Mouse (Mus musculus): ENCODE results near the gene Klf7.

Gene Klf7

GRCm38 (mm10) chr1:64061488-64061887 is 60.6 kb downstream of the Klf7 start:
- DNase-seq: no peak

- DNase-seq: no peak
These were observed 61.2 kb downstream of the Klf7 start for GRCm38 (mm10) chr1:64060699-64061454.

- DNase-seq: peak; percentile 47 to 49
These were observed 62.0 kb downstream of the Klf7 start for GRCm38 (mm10) chr1:64060116-64060515.

- no peak for DNase-seq
These were observed 65.5 kb downstream of the Klf7 start for GRCm38 (mm10) chr1:64056541-64056940.

GRCm38 (mm10) chr1:64055978-64056377 is 66.1 kb downstream of the Klf7 start:
- DNase-seq: no peak

- no peak for DNase-seq
These were observed 66.9 kb downstream of the Klf7 start for GRCm38 (mm10) chr1:64055210-64055609.

GRCm38 (mm10) chr1:64052069-64052750 is 69.9 kb downstream of the Klf7 start:
- DNase-seq: peak in 1 of 2 experiments; percentile 19

GRCm38 (mm10) chr1:64048567-64048966 is 73.5 kb downstream of the Klf7 start:
- DNase-seq: no peak

GRCm38 (mm10) chr1:64046802-64047156 is 75.3 kb downstream of the Klf7 start:
- no peak for DNase-seq

GRCm38 (mm10) chr1:64046087-64046801 is 75.8 kb downstream of the Klf7 start:
- DNase-seq: no peak

GRCm38 (mm10) chr1:64044577-64044976 is 77.5 kb downstream of the Klf7 start:
- DNase-seq: no peak

GRCm38 (mm10) chr1:64040831-64041383 is 81.2 kb downstream of the Klf7 start:
- peak; percentile 42 to 70 for DNase-seq

- DNase-seq: no peak
These were observed 81.9 kb downstream of the Klf7 start for GRCm38 (mm10) chr1:64040061-64040686.

GRCm38 (mm10) chr1:64038343-64038742 is 83.7 kb downstream of the Klf7 start:
- DNase-seq: no peak

- no peak for DNase-seq
These were observed 84.3 kb downstream of the Klf7 start for GRCm38 (mm10) chr1:64037800-64038199.

GRCm38 (mm10) chr1:64036881-64037452 is 85.1 kb downstream of the Klf7 start:
- DNase-seq: no peak

GRCm38 (mm10) chr1:64035804-64036203 is 86.3 kb downstream of the Klf7 start:
- DNase-seq: no peak

- DNase-seq: peak in 1 of 2 experiments; percentile 33
These were observed 86.8 kb downstream of the Klf7 start for GRCm38 (mm10) chr1:64035087-64035791.

GRCm38 (mm10) chr1:64032502-64033231 is 89.4 kb downstream of the Klf7 start:
- no peak for DNase-seq

- no peak for DNase-seq
These were observed 100.1 kb downstream of the Klf7 start for GRCm38 (mm10) chr1:64021986-64022385.
